Mouse (Mus musculus) stomach, embryonic 15.5 days (tissue): ENCODE results near the gene Pknox2. TPM values are rescaled to one million over a fixed set of nuclear protein-coding genes. Genes with fewer than 3 reads are reported as not detected.

Experiments
- ATAC-seq: fragments of 200-750 bp; cut with Nextera tagmentation; 2 replicates; pipeline ENCODE4 v1.8.0; 2017; ENCODE audit warnings: low read depth, moderate number of reproducible peaks, moderate TSS enrichment; ENCODE audit not compliant: insufficient read depth, low FRiP score
- H3K27ac ChIP-seq: fragments of 300-500 bp; sonication (generic); 2 replicates; pipeline ENCODE4 v1.5.1; 2015; ENCODE audit warnings: mild to moderate bottlenecking, inconsistent platforms
- H3K27me3 ChIP-seq: fragments of 300-500 bp; sonication (generic); replicated peaks from 2 replicates; pipeline ENCODE4 v1.6.1; 2015; ENCODE audit warnings: inconsistent platforms
- H3K36me3 ChIP-seq: fragments of 300-500 bp; sonication (generic); 2 replicates; pipeline ENCODE4 v1.6.1; 2015; ENCODE audit warnings: inconsistent platforms
- H3K4me1 ChIP-seq: fragments of 300-500 bp; sonication (generic); 2 replicates; pipeline ENCODE4 v1.6.1; 2015; ENCODE audit warnings: inconsistent platforms
- H3K4me2 ChIP-seq: fragments of 300-500 bp; sonication (generic); 2 replicates; pipeline ENCODE4 v1.6.1; 2015; ENCODE audit warnings: mild to moderate bottlenecking, inconsistent platforms
- H3K4me3 ChIP-seq: fragments of 300-500 bp; sonication (generic); replicated peaks from 2 replicates; pipeline ENCODE4 v1.5.1; 2015; ENCODE audit warnings: inconsistent platforms
- H3K9ac ChIP-seq: fragments of 300-500 bp; sonication (generic); 2 replicates; pipeline ENCODE4 v1.6.1; 2015; ENCODE audit warnings: inconsistent platforms
- H3K9me3 ChIP-seq: fragments of 300-500 bp; sonication (generic); 2 replicates; pipeline ENCODE4 v1.6.1; 2016; ENCODE audit warnings: inconsistent platforms
- WGBS: fragments of 180-500 bp; shearing (Covaris S2); methylation state at CpG from one replicate; pipeline ENCODE4 v1.1.7; 2015; 5-methylcytosine and 5-hydroxymethylcytosine counted together
- polyA plus RNA-seq: library from polyadenylated mRNA; unstranded; fragments of >200 nt; fragmentation: Nextera tagmentation; extraction: Ambion mirVana; gene quantifications from 2 replicates; pipeline ENCODE4 v1.2.1, GENCODE M21; 2015

Pknox2 gene
- polyA plus RNA-seq, 1 experiment from 2014 or later = 8.3 TPM

DNA sequence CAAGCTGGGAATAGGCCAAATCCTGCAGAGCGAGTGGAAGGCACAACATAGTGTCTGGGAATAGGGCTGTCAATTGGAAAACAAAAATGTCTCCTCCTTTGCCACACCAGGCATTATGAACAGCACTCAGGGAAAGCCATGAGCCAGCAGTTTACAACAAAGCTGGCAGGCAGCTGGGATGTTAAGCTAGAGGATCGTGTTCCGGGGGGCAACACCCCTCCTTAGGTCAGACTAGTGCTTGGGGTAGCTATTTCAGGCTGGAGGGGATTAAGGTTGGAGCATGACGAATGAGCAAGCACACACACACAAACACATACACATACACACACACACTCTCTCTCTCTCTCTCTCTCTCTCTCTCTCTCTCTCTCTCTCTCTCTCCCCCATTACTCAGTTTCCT is 227.7 kb downstream of the Pknox2 start:
- H3K4me1 ChIP-seq = peaks cover 4% of the 10 kb centered on the region
- H3K27ac ChIP-seq = no peak overlapping the region
- no peak overlapping the region for H3K4me3 ChIP-seq
- H3K9me3 ChIP-seq = no peaks in the 10 kb centered on the region
- 45% methylated on average over 4 of the region's 4 CpGs for WGBS
- H3K27me3 ChIP-seq = no peaks in the 10 kb centered on the region
- H3K4me2 ChIP-seq = no peak overlapping the region
- ATAC-seq = 0 out of 2 replicates have a peak, but pooled peaks have one; percentile 25
- no peaks in the 10 kb centered on the region for H3K36me3 ChIP-seq
- no peak overlapping the region for H3K9ac ChIP-seq

DNA sequence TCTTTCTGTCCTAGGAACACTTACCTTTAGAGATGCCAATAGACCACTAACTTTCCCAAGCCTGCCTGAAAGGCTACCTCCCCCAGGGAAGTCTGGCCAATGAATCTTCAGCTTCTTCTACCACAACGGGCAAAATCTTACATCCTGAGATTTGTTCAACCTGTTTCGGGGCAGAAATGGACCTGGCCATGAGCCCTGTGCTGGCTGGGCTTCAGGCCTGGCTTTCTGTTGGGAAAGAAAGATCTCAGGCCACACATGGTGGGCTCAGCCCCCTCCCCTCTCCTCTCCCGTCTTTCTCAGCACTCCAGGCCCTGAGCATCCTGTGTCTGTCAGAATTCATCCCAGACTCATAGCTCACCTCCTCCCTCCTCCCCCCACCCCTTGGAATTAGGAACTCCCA is 228.6 kb downstream of the Pknox2 start:
- ATAC-seq = no peak
- H3K36me3 ChIP-seq = no peaks in the 10 kb centered on the region
- H3K27me3 ChIP-seq = no peaks in the 10 kb centered on the region

DNA sequence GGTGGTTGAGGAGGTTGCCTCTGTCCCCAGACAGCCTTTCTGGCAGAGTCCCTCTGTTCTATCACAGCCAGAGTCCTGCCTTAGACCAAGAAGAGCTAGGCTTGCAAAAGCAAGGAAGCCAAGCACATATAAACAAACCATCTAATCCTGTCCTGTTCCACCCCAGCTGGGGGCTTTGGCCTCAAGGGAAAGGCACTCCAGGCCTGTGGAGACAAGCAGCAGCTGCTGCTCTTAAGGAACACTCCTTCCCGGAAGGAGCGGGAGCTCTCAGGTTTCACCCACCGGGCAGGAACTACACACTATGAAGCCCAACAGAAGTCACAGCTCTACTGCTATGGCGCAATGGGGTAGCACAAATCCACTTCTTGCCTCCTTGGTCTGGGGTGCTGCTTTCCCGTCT is 230.3 kb downstream of the Pknox2 start:
- no peak overlapping the region for H3K9ac ChIP-seq
- peak overlapping the region; percentile 24; the same call in 1 of the 2 replicates for H3K4me2 ChIP-seq
- H3K9me3 ChIP-seq = no peaks in the 10 kb centered on the region
- H3K4me1 ChIP-seq = peaks cover 4% of the 10 kb centered on the region
- no peak overlapping the region for H3K4me3 ChIP-seq
- ATAC-seq = peak; percentile 69; the same call in 1 of the 2 replicates
- 36% methylated on average over 5 of the region's 5 CpGs for WGBS
- peak overlapping the region; percentile 31 for H3K27ac ChIP-seq
- H3K36me3 ChIP-seq = no peaks in the 10 kb centered on the region
- H3K27me3 ChIP-seq = no peaks in the 10 kb centered on the region

More for the DNA sequence above, 228.6 kb downstream of the Pknox2 start:
- no peaks in the 10 kb centered on the region for H3K9me3 ChIP-seq
- H3K4me3 ChIP-seq = no peak overlapping the region
- H3K27ac ChIP-seq = no peak overlapping the region
- peaks cover 4% of the 10 kb centered on the region for H3K4me1 ChIP-seq
- no peak overlapping the region for H3K9ac ChIP-seq
- WGBS = 43% methylated on average over 3 of the region's 3 CpGs
- H3K4me2 ChIP-seq = no peak overlapping the region

DNA sequence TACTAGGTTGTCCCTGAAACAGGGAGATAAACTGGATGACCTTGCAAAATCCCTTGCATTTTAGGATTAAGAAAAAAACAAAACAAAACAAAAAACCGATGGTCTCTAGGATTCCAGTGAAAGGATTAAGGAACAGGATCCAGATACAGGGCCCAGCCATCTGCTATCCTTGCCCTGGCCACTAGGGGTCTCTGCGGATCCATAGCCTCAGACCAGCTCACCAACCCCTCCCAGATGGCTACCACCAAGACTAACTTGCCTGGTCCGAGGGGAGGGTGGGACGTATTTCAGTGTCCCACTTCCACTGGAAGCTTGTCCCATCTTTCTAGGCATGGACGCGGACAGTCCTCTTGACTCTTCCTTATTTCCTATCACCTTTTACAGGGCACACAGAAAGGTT is 230.8 kb downstream of the Pknox2 start:
- H3K9ac ChIP-seq = no peak overlapping the region
- H3K4me2 ChIP-seq = peak overlapping the region; percentile 24
- 8% methylated on average over 6 of the region's 6 CpGs for WGBS

DNA sequence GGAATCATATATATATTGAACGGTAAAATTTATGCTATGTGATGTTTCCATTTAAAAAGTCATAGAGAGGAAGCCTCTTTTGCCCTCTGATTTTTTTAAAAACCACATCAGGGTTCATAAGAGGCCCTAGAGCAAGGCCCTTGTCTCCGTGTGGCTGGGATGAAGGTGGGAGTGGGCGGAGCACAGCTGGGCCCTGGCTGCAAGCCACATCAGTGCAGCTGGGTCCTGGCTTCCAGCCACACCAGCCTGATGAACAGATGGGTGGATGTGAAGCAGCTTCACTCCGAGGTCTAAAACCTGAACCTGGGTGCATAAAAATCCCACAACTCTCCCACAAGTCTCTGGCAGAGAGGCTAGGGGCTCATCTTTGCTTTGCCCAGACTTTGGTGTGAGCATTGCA is 241.8 kb downstream of the Pknox2 start:
- Histone ChIP-seq H3K4me2 (no peak overlapping the region), H3K36me3 (no peaks in the 10 kb centered on the region), H3K27me3 (no peaks in the 10 kb centered on the region), H3K4me1 (0 out of 2 replicates have a peak, but pooled peaks cover 5% of the 10 kb centered on the region), H3K4me3 (no peak overlapping the region), H3K27ac (no peak overlapping the region), H3K9ac (no peak overlapping the region), H3K9me3 (no peaks in the 10 kb centered on the region)
- WGBS = 52% methylated on average over 4 of the region's 4 CpGs
- ATAC-seq = no peak

More for the DNA sequence above, 230.8 kb downstream of the Pknox2 start:
- Histone ChIP-seq H3K4me3 (no peak overlapping the region), H3K4me1 (peaks cover 4% of the 10 kb centered on the region), H3K36me3 (no peaks in the 10 kb centered on the region), H3K9me3 (no peaks in the 10 kb centered on the region), H3K27ac (peak overlapping the region; percentile 31; the same call in 1 of the 2 replicates), H3K27me3 (no peaks in the 10 kb centered on the region)
- ATAC-seq = 0 out of 2 replicates have a peak, but pooled peaks have one; percentile 61

DNA sequence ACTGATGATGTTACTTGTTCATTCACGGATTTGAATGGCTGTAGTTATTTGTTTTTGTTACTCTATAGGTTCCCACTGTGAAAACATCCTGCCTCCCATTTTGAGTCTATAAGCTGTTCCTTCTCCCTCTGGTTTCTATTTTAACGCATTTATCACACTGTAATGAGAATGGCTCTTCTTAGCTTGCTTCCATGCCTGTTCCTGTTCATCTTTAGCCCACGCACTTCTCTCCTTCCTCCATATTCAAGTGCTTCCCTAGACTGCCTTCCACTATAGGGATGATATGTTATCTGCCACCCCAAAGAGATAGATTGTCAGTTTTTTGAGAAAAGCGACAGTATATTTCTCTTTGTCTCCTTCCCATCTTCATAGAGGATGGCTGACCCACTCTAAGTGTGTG is 246.7 kb downstream of the Pknox2 start:
- Histone ChIP-seq H3K4me2 (no peak overlapping the region), H3K4me3 (no peak overlapping the region), H3K36me3 (no peaks in the 10 kb centered on the region), H3K9ac (no peak overlapping the region), H3K27ac (no peak overlapping the region), H3K4me1 (0 out of 2 replicates have a peak, but pooled peaks cover under 1% of the 10 kb centered on the region), H3K27me3 (no peaks in the 10 kb centered on the region), H3K9me3 (no peaks in the 10 kb centered on the region)
- ATAC-seq = no peak
- 90% methylated on average over 4 of the region's 4 CpGs for WGBS

DNA sequence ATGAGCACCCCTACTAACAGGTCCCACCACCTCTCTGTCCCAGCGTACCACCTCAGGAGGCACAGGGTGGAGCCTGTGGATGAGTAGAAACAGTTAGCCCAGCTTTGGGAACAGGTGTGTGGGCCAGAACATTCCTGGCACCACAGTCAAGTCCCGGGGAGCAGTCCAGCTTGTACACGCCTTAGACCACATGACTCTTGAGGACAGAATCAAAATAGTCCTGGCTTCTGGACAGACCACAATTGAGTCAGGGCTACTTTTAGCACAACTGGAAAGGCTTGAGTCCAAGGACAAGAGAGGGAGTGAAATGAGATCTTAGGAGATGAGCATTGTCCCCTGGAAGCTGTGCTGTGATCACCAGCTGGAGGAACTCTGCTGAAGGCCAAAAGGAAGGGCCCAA is 248.6 kb downstream of the Pknox2 start:
- Histone ChIP-seq H3K4me1 (no peaks in the 10 kb centered on the region), H3K27ac (no peak overlapping the region), H3K27me3 (no peaks in the 10 kb centered on the region), H3K9me3 (no peaks in the 10 kb centered on the region), H3K4me2 (no peak overlapping the region), H3K4me3 (no peak overlapping the region), H3K36me3 (no peaks in the 10 kb centered on the region), H3K9ac (no peak overlapping the region)
- 85% methylated on average over 3 of the region's 3 CpGs for WGBS
- no peak for ATAC-seq

DNA sequence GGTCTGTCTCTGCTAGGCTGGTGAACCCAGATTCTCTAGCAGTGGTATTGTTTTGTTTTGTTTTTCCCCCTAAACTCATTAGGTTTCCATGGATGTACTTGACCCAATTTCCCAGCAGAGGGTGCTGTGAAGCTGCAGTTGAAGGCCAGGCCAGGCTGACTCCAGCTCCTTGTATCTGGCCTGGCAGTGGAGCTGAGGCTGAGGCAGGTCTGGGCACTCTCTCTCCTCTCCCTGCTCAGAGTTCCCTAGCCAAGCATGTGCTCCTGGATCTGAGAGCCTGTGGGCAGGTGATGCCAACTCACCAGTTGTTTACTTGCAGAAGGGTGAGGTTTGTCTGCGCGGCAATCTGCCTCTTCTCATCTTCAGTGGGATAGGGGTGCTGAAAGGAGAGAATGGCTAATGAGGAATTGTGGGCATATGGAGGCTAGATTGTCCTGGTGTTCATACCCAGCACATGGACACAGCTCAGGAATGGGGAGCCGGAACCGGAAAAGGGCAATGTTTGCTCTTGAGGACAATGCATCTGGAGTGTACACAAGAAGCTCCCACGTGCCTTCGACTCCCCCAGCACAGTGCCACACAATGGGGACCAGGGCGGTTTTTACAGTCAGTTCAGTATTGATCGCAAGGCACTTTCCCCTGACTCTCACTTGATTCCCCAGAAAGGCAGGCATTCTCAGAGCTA is 252.1 kb downstream of the Pknox2 start:
- WGBS = 79% methylated on average over 8 of the region's 8 CpGs
- no peaks in the 10 kb centered on the region for H3K9me3 ChIP-seq
- H3K27me3 ChIP-seq = no peaks in the 10 kb centered on the region
- no peaks in the 10 kb centered on the region for H3K36me3 ChIP-seq
- no peak overlapping the region for H3K9ac ChIP-seq
- 0 out of 2 replicates have a peak, but pooled peaks have one; percentile 35 for ATAC-seq
- no peak overlapping the region for H3K4me2 ChIP-seq
- no peak overlapping the region for H3K4me3 ChIP-seq
- no peaks in the 10 kb centered on the region for H3K4me1 ChIP-seq
- no peak overlapping the region for H3K27ac ChIP-seq

DNA sequence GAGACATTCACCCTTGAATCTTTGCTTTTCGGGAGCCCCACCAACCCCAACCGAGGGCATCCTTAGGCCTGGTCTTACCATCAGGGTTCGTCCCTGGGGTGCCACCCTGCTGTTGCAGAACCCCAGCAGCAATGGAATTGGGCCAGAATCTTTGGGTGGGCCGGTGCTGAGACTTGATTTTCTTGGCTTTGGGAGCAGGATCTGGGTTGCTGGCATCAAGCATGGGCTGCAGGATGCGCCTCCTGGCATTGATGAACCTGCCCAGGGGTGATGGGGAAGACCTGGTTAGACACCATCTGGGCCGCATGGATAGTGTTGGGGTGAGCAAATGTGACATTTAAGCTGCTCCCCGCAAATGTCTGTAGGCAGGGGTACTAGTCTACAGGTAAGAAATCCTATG is 253.0 kb downstream of the Pknox2 start:
- Histone ChIP-seq H3K27me3 (no peaks in the 10 kb centered on the region), H3K9me3 (no peaks in the 10 kb centered on the region), H3K9ac (no peak overlapping the region), H3K36me3 (no peaks in the 10 kb centered on the region), H3K4me2 (no peak overlapping the region), H3K27ac (no peak overlapping the region), H3K4me3 (no peak overlapping the region), H3K4me1 (no peaks in the 10 kb centered on the region)
- WGBS = 88% methylated on average over 7 of the region's 7 CpGs
- ATAC-seq = no peak

DNA sequence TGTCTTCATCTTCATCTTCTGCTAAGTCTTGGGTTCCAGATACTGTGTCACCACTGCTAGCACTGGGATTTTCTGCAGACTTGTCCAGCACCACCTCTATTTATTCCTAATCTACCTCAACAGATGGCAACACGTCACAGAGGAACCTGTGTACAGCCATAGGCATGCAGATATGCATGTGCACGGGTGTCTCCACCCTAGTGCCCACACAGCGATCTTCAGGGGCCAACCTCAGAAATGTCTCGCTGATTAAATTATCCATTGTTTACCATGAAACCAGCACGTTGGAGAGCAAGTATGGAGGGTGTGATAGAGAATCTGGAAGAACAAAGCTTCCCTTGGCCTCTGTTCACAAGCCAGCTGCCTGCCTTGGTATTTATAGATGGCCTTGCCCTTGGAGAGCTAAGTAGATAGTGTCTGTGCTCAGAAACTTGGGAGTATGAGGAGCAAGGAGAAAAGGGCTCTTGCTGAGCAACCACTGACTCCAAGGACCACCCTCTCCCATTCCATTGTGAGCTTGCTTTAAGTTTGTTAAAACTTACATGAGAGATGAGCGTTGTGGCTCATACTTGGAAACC is 253.7 kb downstream of the Pknox2 start:
- WGBS = 69% methylated on average over 6 of the region's 6 CpGs
- Histone ChIP-seq H3K27me3 (no peaks in the 10 kb centered on the region), H3K4me3 (no peak overlapping the region), H3K36me3 (no peaks in the 10 kb centered on the region), H3K27ac (no peak overlapping the region), H3K4me2 (no peak overlapping the region), H3K9ac (no peak overlapping the region), H3K9me3 (no peaks in the 10 kb centered on the region), H3K4me1 (no peaks in the 10 kb centered on the region)
- ATAC-seq = no peak

DNA sequence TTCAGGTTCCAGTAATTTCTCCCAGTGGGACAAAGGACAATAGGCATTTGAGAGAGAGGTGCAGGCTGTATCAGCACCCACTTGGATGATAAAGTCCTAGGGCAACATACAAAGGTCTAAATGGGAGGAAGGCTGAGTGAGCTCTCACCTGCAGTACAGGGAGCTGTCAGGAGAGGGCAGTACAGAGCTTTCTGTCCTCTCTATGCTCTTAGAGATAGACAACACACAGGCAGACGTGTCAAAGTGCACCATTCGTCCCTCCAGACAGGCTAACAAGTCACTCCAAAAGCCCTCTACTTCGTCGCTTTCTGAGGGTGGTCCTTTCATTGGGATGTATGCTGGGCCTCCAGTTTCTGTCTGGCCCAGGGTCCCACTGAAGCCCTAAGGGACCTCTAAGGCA is 256.7 kb downstream of the Pknox2 start:
- Histone ChIP-seq H3K4me3 (no peak overlapping the region), H3K4me1 (no peaks in the 10 kb centered on the region), H3K27ac (no peak overlapping the region), H3K27me3 (no peaks in the 10 kb centered on the region), H3K9me3 (no peaks in the 10 kb centered on the region), H3K36me3 (no peaks in the 10 kb centered on the region), H3K9ac (no peak overlapping the region), H3K4me2 (no peak overlapping the region)
- 30% methylated on average over 4 of the region's 4 CpGs for WGBS
- no peak for ATAC-seq

DNA sequence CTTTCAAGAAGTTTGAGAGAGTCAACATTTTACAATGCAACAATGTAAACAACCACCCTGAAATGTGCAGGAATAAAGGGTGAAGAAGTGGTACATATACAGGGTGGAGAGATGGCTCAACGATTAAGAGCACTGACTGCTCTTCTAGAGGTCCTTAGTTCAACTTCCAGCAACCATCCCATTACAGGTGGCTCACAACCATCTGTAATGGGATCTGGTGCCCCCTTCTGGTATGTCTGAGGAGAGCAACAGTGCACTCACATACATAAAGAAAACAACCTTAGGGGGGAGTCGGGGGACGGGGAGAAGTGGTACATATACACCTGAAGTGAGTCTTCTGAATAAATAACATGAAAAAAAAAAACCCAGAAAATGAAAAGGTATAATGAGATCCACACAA is 262.0 kb downstream of the Pknox2 start:
- Histone ChIP-seq H3K9me3 (no peaks in the 10 kb centered on the region), H3K4me1 (no peaks in the 10 kb centered on the region), H3K4me2 (no peak overlapping the region), H3K27me3 (no peaks in the 10 kb centered on the region), H3K27ac (no peak overlapping the region), H3K9ac (no peak overlapping the region), H3K36me3 (no peaks in the 10 kb centered on the region), H3K4me3 (no peak overlapping the region)
- no peak for ATAC-seq
- WGBS = 59% methylated on average over 3 of the region's 3 CpGs
